Comparison of ENCODE assay signal across 9 mouse cellular contexts in genomic region chr17:28419636-28420035, GRCm38 (mm10). TPM values are rescaled to one million over a fixed set of nuclear protein-coding genes. Genes with fewer than 3 reads are reported as not detected.
A peak's percentile ranks its signal among the peaks of the same experiment; 100 is the strongest.
DNase-seq lines count a peak whose midpoint lies in the region; ATAC-seq and TF ChIP-seq lines count a peak whose summit lies in the region.
"Had no signal": no experiment of that assay in that cellular context is flagged by ENCODE, and none has a peak within 500 bp of the region (broad histone marks: within the 10 kb centered on the region; RNA-seq: fewer than 3 reads in every experiment).

No protein-coding gene starts in this region.

- no peaks in the 10 kb centered on the region for H3K36me3 ChIP-seq in macrophage (ENCODE audit: inconsistent target)
- peaks cover 14% of the 10 kb centered on the region for H3K36me3 ChIP-seq in forebrain, embryonic 12.5 days (replicated peaks)

- no peak for TF ChIP-seq POLR2A in bone marrow, adult 2 months (IDR thresholded peaks at IDR 0.05; ENCODE audit: borderline replicate concordance, control insufficient read depth, low read depth, low read length)

- H3K79me2 ChIP-seq in macrophage (ENCODE audit: inconsistent target), result no peaks in the 10 kb centered on the region

- intact Hi-C loops in heart, postnatal 36 days (cut with DNase I), result no loop called here

- H3K9me3 ChIP-seq in forebrain, embryonic 12.5 days, result no peaks in the 10 kb centered on the region

- TF ChIP-seq CTCF in layer of hippocampus, adult 2 months (conservative IDR thresholded peaks at IDR 0.05), result no peak
- no peak for TF ChIP-seq CTCF in bone marrow, adult 2 months (IDR thresholded peaks at IDR 0.05; ENCODE audit: control insufficient read depth, insufficient read depth, low read length)

- no peak overlapping the region for H3K9ac ChIP-seq in forebrain, embryonic 12.5 days

- H3K4me3 ChIP-seq in layer of hippocampus, adult 2 months, result no peak overlapping the region
- H3K4me3 ChIP-seq in bone marrow, adult 2 months (replicated peaks; ENCODE audit: control insufficient read depth, low read depth, low read length), result no peak overlapping the region
- H3K4me3 ChIP-seq in macrophage (ENCODE audit: inconsistent target), result no peak overlapping the region
- no peak overlapping the region for H3K4me3 ChIP-seq in forebrain, embryonic 12.5 days (replicated peaks)

- no peak for ATAC-seq in forebrain, embryonic 12.5 days (ENCODE audit: low FRiP score)

- WGBS in bone marrow, adult 2 months, result 74% methylated on average over 6 of the region's 6 CpGs
- 71% methylated on average over 6 of the region's 6 CpGs for WGBS in macrophage (ENCODE audit: missing documents)
- WGBS in forebrain, embryonic 12.5 days, result 85% methylated on average over 6 of the region's 6 CpGs

- H3K4me2 ChIP-seq in forebrain, embryonic 12.5 days, result no peak overlapping the region

- H3K4me1 ChIP-seq in bone marrow, adult 2 months (ENCODE audit: control insufficient read depth, insufficient read depth, low read length), result no peaks in the 10 kb centered on the region
- H3K4me1 ChIP-seq in forebrain, embryonic 12.5 days, result no peaks in the 10 kb centered on the region

- H3K27me3 ChIP-seq in forebrain, embryonic 12.5 days, result no peaks in the 10 kb centered on the region

- peak overlapping the region; percentile 82 for H3K27ac ChIP-seq in layer of hippocampus, adult 2 months
- peak overlapping the region; percentile 45 for H3K27ac ChIP-seq in bone marrow, adult 2 months (ENCODE audit: control insufficient read depth, insufficient read depth, low read depth, low read length, poor library complexity)
- H3K27ac ChIP-seq in macrophage, result peak overlapping the region; percentile 58
- H3K27ac ChIP-seq in forebrain, embryonic 12.5 days, result no peak overlapping the region

- DNase-seq in layer of hippocampus, adult 2 months (ENCODE audit: low spot score in 2 of 2), result no peak
- no peak for DNase-seq in layer of hippocampus, postnatal 10 days (ENCODE audit: low spot score in 2 of 2)
- peak; percentile 26 to 47 for DNase-seq in heart, postnatal 36 days
- DNase-seq in thymus, postnatal 0 days (ENCODE audit: low spot score), result no peak
- no peak for DNase-seq in cerebellum, adult 8-10 months
- DNase-seq: spleen, adult 18-20 months had no signal

RNA-seq across cellular contexts. Expression of gene Tulp1, which starts 54.6 kb away (rescaled TPM):
- total RNA-seq in layer of hippocampus, adult 2 months (2021), result not detected
- total RNA-seq in layer of hippocampus, postnatal 10 days (2021), result under 1 TPM in 1 of 2 experiments, not detected in 1; 0.41 TPM
- 1.9 and 7.8 TPM in 2 replicates for polyA plus RNA-seq in bone marrow, adult 2 months (2011; ENCODE audit: insufficient read depth, insufficient read length, low replicate concordance, missing spikeins)
- not detected for total RNA-seq in heart, postnatal 36 days (2021)
- total RNA-seq in macrophage (2018; cell fraction: chromatin; rRNA removed), result not detected
- not detected for total RNA-seq in macrophage (2018; cell fraction: cytosol; rRNA removed)
- not detected for total RNA-seq in macrophage (2018; cell fraction: nucleus; rRNA removed)
- polyA plus RNA-seq in macrophage (2018), result not detected in 3 replicates
- 3.5 and 4.0 TPM in 2 replicates for polyA plus RNA-seq in forebrain, embryonic 12.5 days (2016; fragmentation: Nextera tagmentation; extraction: Ambion mirVana)
- polyA plus RNA-seq in thymus, postnatal 0 days (2015; fragmentation: Nextera tagmentation; extraction: Ambion mirVana), result 0.54 and 0.56 TPM in 2 replicates

Comparison
In these comparisons a context has a peak if more than half of its experiments do, and no peak if none do; other contexts are left out.
1. DNase-seq: peak in heart, postnatal 36 days (2 of 2); none in layer of hippocampus, adult 2 months (0 of 2), layer of hippocampus, postnatal 10 days (0 of 2), thymus, postnatal 0 days (single experiment) and cerebellum, adult 8-10 months (single experiment).